Mouse (Mus musculus) embryonic facial prominence, embryonic 10.5 days (tissue): ENCODE measurements at regions not wholly inside any gene's neighbourhood (a gene's known extent, or its start where the extent isn't known, plus 50 kb on each side); places are given as distances from the start of the nearest gene placed in this dataset.
A peak's percentile ranks its signal among the peaks of the same experiment; 100 is the strongest.

Experiments used
- DNase-seq: peaks from one replicate; pipeline ENCODE4 v3.0.0-alpha.2; 2017; ENCODE audit warnings: low spot score
- H3K27ac ChIP-seq: fragments of 300-500 bp; sonication (generic); replicated peaks from 2 replicates; pipeline ENCODE4 v1.5.1; 2016; ENCODE audit warnings: mild to moderate bottlenecking
- H3K27me3 ChIP-seq: fragments of 300-500 bp; sonication (generic); replicated peaks from 2 replicates; pipeline ENCODE4 v1.6.1; 2016; ENCODE audit warnings: low read depth, mild to moderate bottlenecking; ENCODE audit not compliant: poor library complexity, severe bottlenecking
- H3K36me3 ChIP-seq: fragments of 300-500 bp; sonication (generic); replicated peaks from 2 replicates; pipeline ENCODE4 v1.6.1; 2016; ENCODE audit warnings: mild to moderate bottlenecking, moderate library complexity
- H3K4me1 ChIP-seq: fragments of 300-500 bp; sonication (generic); 2 replicates; pipeline ENCODE4 v1.6.1; 2016
- H3K4me3 ChIP-seq: fragments of 300-500 bp; sonication (generic); 2 replicates; pipeline ENCODE4 v1.5.1; 2016; ENCODE audit warnings: mild to moderate bottlenecking, moderate library complexity
- H3K9me3 ChIP-seq: fragments of 300-500 bp; sonication (generic); 2 replicates; pipeline ENCODE4 v1.6.1; 2016; ENCODE audit warnings: mild to moderate bottlenecking
- WGBS: fragments of 180-500 bp; shearing (Covaris S2); methylation state at CpG from one replicate; pipeline ENCODE4 v1.1.7; 2016; 5-methylcytosine and 5-hydroxymethylcytosine counted together

- Histone ChIP-seq H3K9me3 (no peaks in the 10 kb centered on the region), H3K4me3 (no peak overlapping the region), H3K36me3 (no peaks in the 10 kb centered on the region), H3K27me3 (0 out of 2 replicates have a peak, but pooled peaks cover 5% of the 10 kb centered on the region), H3K4me1 (no peaks in the 10 kb centered on the region), H3K27ac (no peak overlapping the region)
- DNase-seq: no peak
- 85% methylated on average over 3 of the region's 3 CpGs for WGBS
Measured at GRCm38 (mm10) chr8:64542501-64542900, 150.4 kb downstream of the Cpe start.

DNA sequence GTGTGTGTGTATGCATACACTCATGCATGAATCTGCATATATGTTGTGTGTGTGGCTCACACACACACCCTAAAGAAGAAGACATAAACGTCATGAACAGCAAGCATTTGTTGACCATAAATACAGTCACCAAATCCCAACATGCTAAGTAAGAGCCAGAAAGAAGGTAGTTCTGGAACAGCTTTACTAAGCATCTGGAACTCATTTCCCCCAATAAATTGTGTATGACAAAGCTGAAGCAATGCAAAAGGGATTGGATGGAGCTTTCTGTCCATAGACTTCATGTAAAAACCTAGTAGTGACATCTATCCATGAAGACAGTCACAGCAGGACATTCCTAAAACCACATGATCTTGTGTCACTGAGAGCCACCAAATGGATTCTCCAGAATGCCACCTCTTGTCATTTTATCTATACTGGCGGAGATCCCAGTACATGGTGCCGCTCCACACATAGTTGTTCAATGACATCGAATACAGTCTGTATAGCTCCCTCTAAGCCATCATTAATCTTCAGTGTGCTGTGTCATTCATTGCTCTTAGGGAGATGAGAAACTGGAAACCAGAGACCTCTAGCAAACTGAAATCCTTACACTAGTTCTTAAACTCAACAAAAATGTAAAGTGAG is 152.9 kb downstream of the Cpe start:
- DNase-seq: no peak
- Histone ChIP-seq H3K36me3 (no peaks in the 10 kb centered on the region), H3K4me1 (no peaks in the 10 kb centered on the region), H3K9me3 (no peaks in the 10 kb centered on the region), H3K27me3 (no peaks in the 10 kb centered on the region), H3K27ac (no peak overlapping the region), H3K4me3 (no peak overlapping the region)
- 85% methylated on average over 4 of the region's 4 CpGs for WGBS

GRCm38 (mm10) chr8:64531780-64532179 is 161.1 kb downstream of the Cpe start:
- H3K4me1 ChIP-seq: no peaks in the 10 kb centered on the region
- no peak overlapping the region for H3K4me3 ChIP-seq
- 82% methylated on average over 2 of the region's 2 CpGs for WGBS
- H3K9me3 ChIP-seq: no peaks in the 10 kb centered on the region
- H3K27me3 ChIP-seq: no peaks in the 10 kb centered on the region
- H3K27ac ChIP-seq: no peak overlapping the region
- DNase-seq: no peak
- H3K36me3 ChIP-seq: no peaks in the 10 kb centered on the region

GRCm38 (mm10) chr8:64522441-64523102 is 170.3 kb downstream of the Cpe start:
- Histone ChIP-seq H3K4me1 (0 out of 2 replicates have a peak, but pooled peaks cover 6% of the 10 kb centered on the region), H3K27ac (no peak overlapping the region), H3K4me3 (no peak overlapping the region), H3K27me3 (no peaks in the 10 kb centered on the region), H3K9me3 (no peaks in the 10 kb centered on the region), H3K36me3 (no peaks in the 10 kb centered on the region)
- 90% methylated on average over 8 of the region's 8 CpGs for WGBS
- DNase-seq: no peak

- no peaks in the 10 kb centered on the region for H3K27me3 ChIP-seq
- DNase-seq: no peak
- H3K4me1 ChIP-seq: 0 out of 2 replicates have a peak, but pooled peaks cover 6% of the 10 kb centered on the region
- H3K4me3 ChIP-seq: no peak overlapping the region
- 83% methylated on average over 1 of the region's 1 CpGs for WGBS
- no peaks in the 10 kb centered on the region for H3K36me3 ChIP-seq
- no peaks in the 10 kb centered on the region for H3K9me3 ChIP-seq
- H3K27ac ChIP-seq: no peak overlapping the region
Measured at GRCm38 (mm10) chr8:64519650-64520049, 173.2 kb downstream of the Cpe start.

DNA sequence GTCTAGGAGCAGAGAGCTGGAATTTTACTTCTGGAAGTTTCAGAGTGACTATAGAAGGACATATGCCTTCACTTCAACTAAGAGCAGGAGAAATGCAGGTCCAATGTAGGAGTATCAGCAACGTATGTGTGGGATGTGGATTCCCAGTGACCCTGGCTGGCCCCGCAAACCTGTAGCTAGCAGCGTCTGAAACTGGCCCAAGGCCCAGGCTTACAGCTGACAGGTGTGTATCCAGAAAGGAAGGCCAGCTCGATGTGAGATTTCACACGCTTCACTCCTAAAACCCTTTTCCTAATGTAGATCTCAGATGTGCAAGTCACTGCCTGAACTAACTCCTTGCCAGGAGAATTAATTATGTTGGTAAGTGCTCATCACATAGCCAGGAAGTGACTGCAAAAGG is 176.9 kb downstream of the Cpe start:
- 92% methylated on average over 5 of the region's 5 CpGs for WGBS
- H3K27me3 ChIP-seq: no peaks in the 10 kb centered on the region
- H3K36me3 ChIP-seq: no peaks in the 10 kb centered on the region
- no peak for DNase-seq
- H3K9me3 ChIP-seq: no peaks in the 10 kb centered on the region
- H3K4me1 ChIP-seq: no peaks in the 10 kb centered on the region
- H3K4me3 ChIP-seq: no peak overlapping the region
- no peak overlapping the region for H3K27ac ChIP-seq

GRCm38 (mm10) chr8:64497281-64498060 is 195.4 kb downstream of the Cpe start:
- Histone ChIP-seq H3K9me3 (no peaks in the 10 kb centered on the region), H3K4me1 (peaks cover 17% of the 10 kb centered on the region), H3K27ac (no peak overlapping the region), H3K4me3 (no peak overlapping the region), H3K36me3 (no peaks in the 10 kb centered on the region), H3K27me3 (no peaks in the 10 kb centered on the region)
- whole genome bisulfite sequencing: 56% methylated on average over 6 of the region's 6 CpGs
- DNase-seq: no peak

DNA sequence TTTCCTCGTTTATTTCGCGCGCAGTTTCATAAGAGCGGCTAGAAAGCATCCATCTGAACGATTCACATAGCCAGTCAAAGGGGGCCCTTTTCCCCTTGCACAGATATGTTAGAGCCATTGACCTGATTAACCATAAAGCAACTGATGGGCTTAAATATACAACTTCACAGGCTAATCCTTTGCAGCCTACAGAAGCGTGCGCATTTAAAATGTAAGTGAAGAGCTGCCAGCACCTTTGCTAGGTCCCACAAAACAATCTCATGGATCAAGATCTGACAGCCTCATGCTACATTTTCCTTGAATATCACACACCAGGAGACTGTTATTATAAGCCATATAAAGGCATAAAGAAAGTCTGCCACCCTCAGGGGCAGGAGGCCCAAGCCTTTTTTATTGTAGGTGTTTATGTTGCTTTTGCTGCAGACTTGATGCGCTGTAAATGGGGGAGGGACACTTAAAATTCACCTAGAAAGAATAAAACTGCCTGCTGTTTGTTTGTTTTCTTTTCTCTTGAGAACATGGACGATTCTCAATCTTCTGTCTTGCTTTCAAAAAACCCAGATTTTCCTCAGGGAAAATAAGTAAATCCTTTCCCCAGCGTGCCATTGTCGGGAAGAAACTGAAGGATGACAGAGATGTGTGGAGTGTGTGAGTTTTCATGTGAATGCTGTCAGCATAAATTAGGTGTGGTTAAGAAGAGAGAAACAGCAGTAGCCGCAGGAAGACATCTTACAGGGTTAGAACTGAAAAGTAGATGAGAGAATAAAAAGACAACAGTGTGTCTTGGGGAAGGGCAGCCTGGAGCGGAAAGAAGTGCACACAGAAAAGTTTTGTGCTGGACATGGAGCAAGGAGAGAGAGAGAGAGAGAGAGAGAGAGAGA is 196.3 kb downstream of the Cpe start:
- no peaks in the 10 kb centered on the region for H3K9me3 ChIP-seq
- no peak for DNase-seq
- H3K4me3 ChIP-seq: no peak overlapping the region
- 0 out of 2 replicates have a peak overlapping the region, but pooled peaks have one; percentile 14 for H3K27ac ChIP-seq
- H3K4me1 ChIP-seq: peaks cover 17% of the 10 kb centered on the region
- H3K36me3 ChIP-seq: no peaks in the 10 kb centered on the region
- no peaks in the 10 kb centered on the region for H3K27me3 ChIP-seq
- WGBS: 64% methylated on average over 14 of the region's 14 CpGs

- Histone ChIP-seq H3K4me1 (peaks cover 3% of the 10 kb centered on the region), H3K36me3 (no peaks in the 10 kb centered on the region), H3K27me3 (no peaks in the 10 kb centered on the region), H3K4me3 (no peak overlapping the region), H3K9me3 (no peaks in the 10 kb centered on the region), H3K27ac (no peak overlapping the region)
- DNase-seq: no peak
- WGBS: 97% methylated on average over 2 of the region's 2 CpGs
Measured at GRCm38 (mm10) chr8:64491561-64491960, 201.3 kb downstream of the Cpe start.

DNA sequence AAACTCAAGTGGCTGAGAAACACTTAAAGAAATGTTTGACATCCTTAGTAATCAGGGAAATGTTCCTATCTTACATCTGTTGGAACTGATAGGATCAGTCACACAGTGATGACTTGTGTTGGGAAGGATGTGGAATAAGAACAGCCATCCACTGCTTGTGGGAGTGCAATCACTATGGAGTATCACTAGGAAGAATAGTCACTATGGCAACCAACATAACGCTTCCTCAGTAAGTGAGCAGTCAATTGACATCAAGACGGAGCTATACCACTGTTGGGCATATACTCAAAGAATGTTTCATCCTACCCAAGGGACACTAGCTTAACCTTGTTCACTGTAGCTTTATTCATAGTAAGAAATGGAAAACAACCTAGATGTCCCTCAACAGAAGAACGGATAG is 204.8 kb downstream of the Cpe start:
- 82% methylated on average over 3 of the region's 3 CpGs for WGBS
- no peaks in the 10 kb centered on the region for H3K4me1 ChIP-seq
- no peak overlapping the region for H3K4me3 ChIP-seq
- no peaks in the 10 kb centered on the region for H3K27me3 ChIP-seq
- no peaks in the 10 kb centered on the region for H3K36me3 ChIP-seq
- no peak for DNase-seq
- no peak overlapping the region for H3K27ac ChIP-seq
- no peaks in the 10 kb centered on the region for H3K9me3 ChIP-seq

DNA sequence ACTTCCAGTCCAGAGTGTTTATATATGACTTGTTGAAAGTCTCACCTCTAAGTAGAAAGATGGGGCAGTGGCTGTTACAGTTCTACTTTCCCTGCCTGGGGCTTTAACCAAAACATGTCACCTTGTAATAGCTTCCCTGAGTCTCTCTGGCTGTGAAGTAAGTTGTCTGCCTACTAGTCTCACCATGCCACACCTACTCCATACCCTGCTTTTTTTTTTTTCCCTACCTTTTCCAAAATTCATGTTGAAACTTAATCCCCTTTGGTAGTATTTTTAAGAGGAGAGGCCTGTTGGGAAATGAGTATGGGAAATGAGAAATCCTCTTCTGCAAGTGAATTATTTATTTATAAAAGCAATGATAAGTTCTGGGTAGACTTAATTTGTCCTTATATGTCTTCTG is 219.6 kb downstream of the Cpe start:
- no peaks in the 10 kb centered on the region for H3K4me1 ChIP-seq

GRCm38 (mm10) chr8:64472801-64473270 is 220.0 kb downstream of the Cpe start:
- H3K9me3 ChIP-seq: no peaks in the 10 kb centered on the region
- WGBS: 98% methylated on average over 1 of the region's 1 CpGs
- no peak for DNase-seq
- H3K4me3 ChIP-seq: no peak overlapping the region
- no peaks in the 10 kb centered on the region for H3K36me3 ChIP-seq
- H3K27ac ChIP-seq: no peak overlapping the region
- H3K4me1 ChIP-seq: no peaks in the 10 kb centered on the region
- no peaks in the 10 kb centered on the region for H3K27me3 ChIP-seq

More for the DNA sequence above, 219.6 kb downstream of the Cpe start:
- no peak overlapping the region for H3K27ac ChIP-seq
- H3K9me3 ChIP-seq: no peaks in the 10 kb centered on the region
- no peaks in the 10 kb centered on the region for H3K36me3 ChIP-seq
- no peak for DNase-seq
- no peaks in the 10 kb centered on the region for H3K27me3 ChIP-seq
- H3K4me3 ChIP-seq: no peak overlapping the region
